ENCODE assay signal across 16 mouse cellular contexts in the genomic region with DNA sequence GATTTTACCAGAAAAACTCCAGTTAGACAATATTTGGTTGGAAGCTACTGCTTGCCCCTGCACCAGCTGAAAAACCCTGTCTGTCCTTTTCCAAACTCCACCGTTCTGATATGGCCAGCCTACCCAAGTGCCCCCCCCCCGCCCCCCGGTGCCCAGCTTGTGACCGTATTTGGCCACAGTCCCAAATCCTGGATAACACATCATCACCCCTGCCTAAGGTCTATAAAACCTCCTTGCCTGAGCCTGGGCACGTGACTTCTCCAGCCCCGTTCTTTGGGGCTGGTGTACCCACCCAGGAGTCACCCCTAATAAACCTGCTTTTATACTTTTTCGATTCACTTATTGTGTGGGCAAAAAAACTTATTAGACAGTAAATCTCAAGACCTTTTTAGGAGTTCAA. TPM values are rescaled to one million over a fixed set of nuclear protein-coding genes. Genes with fewer than 3 reads are reported as not detected.
"Had no signal": no experiment of that assay in that cellular context is flagged by ENCODE, and none has a peak within 500 bp of the region (broad histone marks: within the 10 kb centered on the region; RNA-seq: fewer than 3 reads in every experiment).

No protein-coding gene starts in this region.

- H3K36me3 ChIP-seq: liver, embryonic 15.5 days; midbrain, embryonic 13.5 days; stomach, embryonic 15.5 days had no signal

- H3K9ac ChIP-seq: liver, embryonic 15.5 days; midbrain, embryonic 13.5 days; stomach, embryonic 15.5 days had no signal

- H3K9me3 ChIP-seq: liver, embryonic 15.5 days; midbrain, embryonic 13.5 days; stomach, embryonic 15.5 days had no signal

- DNase-seq: lung, adult 2 months; lung, postnatal 36 days; right cerebral cortex, postnatal 14 days; thymus, adult 2 months; thymus, postnatal 36 days had no signal

- ATAC-seq: lung, postnatal 0 days; midbrain, embryonic 13.5 days had no signal

- H3K4me3 ChIP-seq: left cerebral cortex, adult 2 months; liver, embryonic 15.5 days; midbrain, embryonic 13.5 days; stomach, embryonic 15.5 days had no signal

- H3K4me1 ChIP-seq: liver, embryonic 15.5 days; midbrain, embryonic 13.5 days; stomach, embryonic 15.5 days had no signal

- H3K27me3 ChIP-seq: liver, embryonic 15.5 days; midbrain, embryonic 13.5 days; stomach, embryonic 15.5 days had no signal

- H3K27ac ChIP-seq: left cerebral cortex, adult 2 months; liver, embryonic 15.5 days; midbrain, embryonic 13.5 days; stomach, embryonic 15.5 days had no signal

- H3K4me2 ChIP-seq: liver, embryonic 11.5 days; liver, embryonic 15.5 days; midbrain, embryonic 13.5 days; stomach, embryonic 15.5 days had no signal

RNA-seq across cellular contexts. Expression of gene Il2, which starts 21.1 kb away (rescaled TPM):
- total RNA-seq: layer of hippocampus, postnatal 25 days; left cerebral cortex, adult 2 months; left cerebral cortex, postnatal 14 days; midbrain, postnatal 0 days had no signal
- polyA plus RNA-seq: lung, adult 2 months; spleen, adult 2 months; testis, adult 2 months; thymus, adult 2 months had no signal
